Mouse (Mus musculus) neural tube, embryonic 15.5 days (tissue): Measurements from ENCODE around the gene Gm9913. TPM values are rescaled to one million over a fixed set of nuclear protein-coding genes. Genes with fewer than 3 reads are reported as not detected.

ENCODE experiments used
- ATAC-seq: fragments of 200-750 bp; cut with Nextera tagmentation; 2 replicates; pipeline ENCODE4 v1.8.0; 2017; ENCODE audit warnings: mild to moderate bottlenecking, moderate TSS enrichment, moderate library complexity; ENCODE audit not compliant: low FRiP score
- H3K27ac ChIP-seq: fragments of 300-500 bp; sonication (generic); replicated peaks from 2 replicates; pipeline ENCODE4 v1.5.1; 2015; ENCODE audit warnings: mild to moderate bottlenecking, inconsistent platforms
- H3K27me3 ChIP-seq: fragments of 300-500 bp; sonication (generic); replicated peaks from 2 replicates; pipeline ENCODE4 v1.6.1; 2015; ENCODE audit warnings: inconsistent platforms
- H3K36me3 ChIP-seq: fragments of 300-500 bp; sonication (generic); 2 replicates; pipeline ENCODE4 v1.6.1; 2015; ENCODE audit warnings: inconsistent platforms
- H3K4me1 ChIP-seq: fragments of 300-500 bp; sonication (generic); 2 replicates; pipeline ENCODE4 v1.6.1; 2015; ENCODE audit warnings: inconsistent platforms
- H3K4me2 ChIP-seq: fragments of 300-500 bp; sonication (generic); 2 replicates; pipeline ENCODE4 v1.6.1; 2015; ENCODE audit warnings: inconsistent platforms, mild to moderate bottlenecking, moderate library complexity
- H3K4me3 ChIP-seq: fragments of 300-500 bp; sonication (generic); replicated peaks from 2 replicates; pipeline ENCODE4 v1.5.1; 2015; ENCODE audit warnings: mild to moderate bottlenecking, inconsistent platforms
- H3K9ac ChIP-seq: fragments of 300-500 bp; sonication (generic); replicated peaks from 2 replicates; pipeline ENCODE4 v1.6.1; 2015; ENCODE audit warnings: mild to moderate bottlenecking, inconsistent platforms
- H3K9me3 ChIP-seq: fragments of 300-500 bp; sonication (generic); replicated peaks from 2 replicates; pipeline ENCODE4 v1.6.1; 2016; ENCODE audit warnings: inconsistent platforms
- WGBS: fragments of 180-500 bp; shearing (Covaris S2); methylation state at CpG from one replicate; pipeline ENCODE4 v1.1.7; 2015; ENCODE audit warnings: mixed read lengths; 5-methylcytosine and 5-hydroxymethylcytosine counted together
- polyA plus RNA-seq: library from polyadenylated mRNA; unstranded; fragments of >200 nt; fragmentation: Nextera tagmentation; extraction: Ambion mirVana; gene quantifications from 2 replicates; pipeline ENCODE4 v1.2.1, GENCODE M21; 2015

Gene Gm9913
- polyA plus RNA-seq, 1 experiment from 2014 or later: 0.26 TPM

- Histone ChIP-seq H3K4me2 (no peak overlapping the region), H3K4me3 (no peak overlapping the region), H3K9ac (no peak overlapping the region), H3K4me1 (no peaks in the 10 kb centered on the region), H3K27me3 (no peaks in the 10 kb centered on the region), H3K36me3 (no peaks in the 10 kb centered on the region), H3K9me3 (no peaks in the 10 kb centered on the region), H3K27ac (no peak overlapping the region)
- no peak for ATAC-seq
- WGBS: 90% methylated on average over 2 of the region's 2 CpGs
Measured at GRCm38 (mm10) chr2:125525484-125525883, 20.6 kb downstream of the Gm9913 start.

- no peaks in the 10 kb centered on the region for H3K27me3 ChIP-seq
- no peak overlapping the region for H3K27ac ChIP-seq
- no peaks in the 10 kb centered on the region for H3K36me3 ChIP-seq
- H3K9ac ChIP-seq: no peak overlapping the region
- no peak overlapping the region for H3K4me2 ChIP-seq
- WGBS: 83% methylated on average over 5 of the region's 5 CpGs
- ATAC-seq: no peak
- H3K4me1 ChIP-seq: no peaks in the 10 kb centered on the region
- no peaks in the 10 kb centered on the region for H3K9me3 ChIP-seq
- no peak overlapping the region for H3K4me3 ChIP-seq
Measured at GRCm38 (mm10) chr2:125526566-125526965, 21.7 kb downstream of the Gm9913 start.

- Histone ChIP-seq H3K27ac (no peak overlapping the region), H3K4me3 (no peak overlapping the region), H3K9me3 (no peaks in the 10 kb centered on the region), H3K27me3 (no peaks in the 10 kb centered on the region), H3K4me2 (no peak overlapping the region), H3K4me1 (no peaks in the 10 kb centered on the region), H3K36me3 (no peaks in the 10 kb centered on the region), H3K9ac (no peak overlapping the region)
- WGBS: 81% methylated on average over 6 of the region's 6 CpGs
- ATAC-seq: no peak
Measured at GRCm38 (mm10) chr2:125530665-125531064, 25.8 kb downstream of the Gm9913 start.

GRCm38 (mm10) chr2:125539640-125540039, 34.8 kb downstream of the Gm9913 start:
- no peaks in the 10 kb centered on the region for H3K4me1 ChIP-seq
- H3K27ac ChIP-seq: no peak overlapping the region
- H3K9ac ChIP-seq: no peak overlapping the region
- no peak overlapping the region for H3K4me3 ChIP-seq
- no peak overlapping the region for H3K4me2 ChIP-seq
- no peaks in the 10 kb centered on the region for H3K36me3 ChIP-seq
- H3K9me3 ChIP-seq: no peaks in the 10 kb centered on the region
- H3K27me3 ChIP-seq: no peaks in the 10 kb centered on the region
- WGBS: 86% methylated on average over 3 of the region's 3 CpGs
- no peak for ATAC-seq

- Histone ChIP-seq H3K27ac (no peak overlapping the region), H3K4me2 (no peak overlapping the region), H3K27me3 (no peaks in the 10 kb centered on the region), H3K4me3 (no peak overlapping the region), H3K9me3 (no peaks in the 10 kb centered on the region), H3K36me3 (no peaks in the 10 kb centered on the region), H3K9ac (no peak overlapping the region), H3K4me1 (no peaks in the 10 kb centered on the region)
- ATAC-seq: no peak
- WGBS: 78% methylated on average over 7 of the region's 7 CpGs
Measured at GRCm38 (mm10) chr2:125540579-125540978, 35.7 kb downstream of the Gm9913 start.

GRCm38 (mm10) chr2:125541451-125541850, 36.6 kb downstream of the Gm9913 start:
- Histone ChIP-seq H3K4me2 (no peak overlapping the region), H3K9ac (no peak overlapping the region), H3K27ac (no peak overlapping the region), H3K27me3 (no peaks in the 10 kb centered on the region), H3K4me1 (no peaks in the 10 kb centered on the region), H3K4me3 (no peak overlapping the region), H3K9me3 (no peaks in the 10 kb centered on the region), H3K36me3 (no peaks in the 10 kb centered on the region)
- WGBS: 81% methylated on average over 7 of the region's 7 CpGs
- no peak for ATAC-seq

- 89% methylated on average over 1 of the region's 1 CpGs for WGBS
- Histone ChIP-seq H3K27me3 (no peaks in the 10 kb centered on the region), H3K9ac (no peak overlapping the region), H3K9me3 (no peaks in the 10 kb centered on the region), H3K36me3 (no peaks in the 10 kb centered on the region), H3K4me1 (no peaks in the 10 kb centered on the region), H3K27ac (no peak overlapping the region), H3K4me2 (no peak overlapping the region), H3K4me3 (no peak overlapping the region)
- ATAC-seq: no peak
Measured at GRCm38 (mm10) chr2:125543646-125544045, 38.8 kb downstream of the Gm9913 start.

GRCm38 (mm10) chr2:125544986-125545385, 40.1 kb downstream of the Gm9913 start:
- Histone ChIP-seq H3K9me3 (no peaks in the 10 kb centered on the region), H3K27ac (no peak overlapping the region), H3K27me3 (no peaks in the 10 kb centered on the region), H3K9ac (no peak overlapping the region), H3K36me3 (no peaks in the 10 kb centered on the region), H3K4me2 (no peak overlapping the region), H3K4me1 (no peaks in the 10 kb centered on the region), H3K4me3 (no peak overlapping the region)
- ATAC-seq: no peak
- 88% methylated on average over 3 of the region's 3 CpGs for WGBS

GRCm38 (mm10) chr2:125548806-125549578, 44.1 kb downstream of the Gm9913 start:
- no peaks in the 10 kb centered on the region for H3K36me3 ChIP-seq

GRCm38 (mm10) chr2:125555830-125556229, 50.9 kb downstream of the Gm9913 start:
- H3K9me3 ChIP-seq: no peaks in the 10 kb centered on the region
- no peak overlapping the region for H3K4me2 ChIP-seq
- no peak overlapping the region for H3K9ac ChIP-seq
- no peak overlapping the region for H3K4me3 ChIP-seq
- WGBS: 81% methylated on average over 6 of the region's 6 CpGs
- no peak overlapping the region for H3K27ac ChIP-seq
- H3K4me1 ChIP-seq: no peaks in the 10 kb centered on the region
- no peaks in the 10 kb centered on the region for H3K36me3 ChIP-seq
- no peaks in the 10 kb centered on the region for H3K27me3 ChIP-seq
- ATAC-seq: no peak

More at GRCm38 (mm10) chr2:125548806-125549578, 44.1 kb downstream of the Gm9913 start:
- Histone ChIP-seq H3K4me1 (no peaks in the 10 kb centered on the region), H3K4me2 (no peak overlapping the region), H3K9ac (no peak overlapping the region), H3K27ac (no peak overlapping the region), H3K9me3 (no peaks in the 10 kb centered on the region), H3K27me3 (no peaks in the 10 kb centered on the region), H3K4me3 (no peak overlapping the region)
- 80% methylated on average over 1 of the region's 1 CpGs for WGBS
- ATAC-seq: no peak
